ENCODE assay signal across 22 mouse cellular contexts in the genomic region with DNA sequence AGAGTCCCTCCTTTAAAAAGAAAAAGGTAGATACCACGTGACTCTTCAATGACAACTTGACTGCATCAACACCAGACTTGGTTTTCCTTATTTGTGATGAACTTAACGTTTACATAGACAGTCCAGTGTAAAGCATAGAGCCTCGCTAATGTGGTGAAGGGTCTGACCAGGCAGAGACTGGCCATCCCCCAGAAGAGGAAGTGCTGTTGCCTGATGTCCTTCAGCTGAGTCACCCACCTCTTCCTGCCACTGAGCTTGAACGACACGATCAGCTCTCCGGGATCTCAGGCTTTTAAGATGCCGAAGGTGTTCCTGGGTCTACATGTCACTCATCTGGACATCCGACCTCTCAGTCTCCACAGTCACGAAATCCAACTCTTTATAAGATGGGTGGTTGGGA.
DNase-seq lines count a peak whose midpoint lies in the region; ATAC-seq lines count a peak whose summit lies in the region.
"Had no signal": no experiment of that assay in that cellular context is flagged by ENCODE, and none has a peak within 500 bp of the region (broad histone marks: within the 10 kb centered on the region; RNA-seq: fewer than 3 reads in every experiment).

No protein-coding gene starts in this region.

- peak; percentile 83 for DNase-seq in 416B (ENCODE audit: low read depth)
- no peak for DNase-seq in urinary bladder, postnatal 10 days (ENCODE audit: low spot score)
- DNase-seq in ovary, postnatal 10 days (ENCODE audit: low spot score), result no peak
- no peak for DNase-seq in layer of hippocampus, adult 8-10 months (ENCODE audit: low spot score in 2 of 2)
- DNase-seq: adrenal gland, adult 8-10 months; adrenal gland, postnatal 14 days; adrenal gland, postnatal 36 days; B cell, adult 2 months; cerebellum, adult 11-12 months; cerebellum, adult 2 months; cerebellum, adult 9-10 months; cerebellum, postnatal 10 days; cerebellum, postnatal 25 days; forebrain, postnatal 0 days had no signal

- ATAC-seq in common myeloid progenitor, adult 5-6 weeks (replicated peaks; ENCODE audit: low read depth, poor library complexity, severe bottlenecking), result peak; percentile 57; the same call in 1 of the 2 replicates
- peak; percentile 79 for ATAC-seq in megakaryocyte, adult 5-6 weeks (ENCODE audit: poor library complexity, severe bottlenecking)
- ATAC-seq in megakaryocyte progenitor cell, adult 5-6 weeks (replicated peaks; ENCODE audit: poor library complexity), result peak; percentile 64
- ATAC-seq: activated CD4-positive, CD25-positive, alpha-beta regulatory T cell, adult 4 months; CD4-positive, CD25-positive, alpha-beta regulatory T cell, adult 4 months; forebrain, embryonic 13.5 days; forebrain, embryonic 15.5 days; forebrain, postnatal 0 days; Patski had no signal
